Mouse (Mus musculus) cerebellum, adult 2 months (tissue): ENCODE measurements around the gene Tmem167b. TPM values are rescaled to one million over a fixed set of nuclear protein-coding genes. Genes with fewer than 3 reads are reported as not detected.
"Not testable (repeated sequence)": the region's sequence is repeated elsewhere in the genome, so short reads cannot be mapped to it uniquely, and the experiment has no call there.

ENCODE experiments used
- DNase-seq, 2 experiments: peaks; one replicate each; pipeline ENCODE4 v3.0.0; 2021
- H3K27ac ChIP-seq: fragments of 200-500 bp; 2 replicates; pipeline ENCODE4 v1.5.1; 2012; ENCODE audit warnings: low read length, control low read depth, inconsistent platforms; ENCODE audit not compliant: insufficient read depth
- H3K27me3 ChIP-seq: fragments of 200-500 bp; 2 replicates; pipeline ENCODE4 v1.6.1; 2012; ENCODE audit warnings: inconsistent platforms, mild to moderate bottlenecking, low read length, moderate library complexity; ENCODE audit not compliant: control insufficient read depth, insufficient read depth
- H3K4me1 ChIP-seq: fragments of 200-500 bp; 2 replicates; pipeline ENCODE4 v1.6.1; 2011; ENCODE audit warnings: low read length; ENCODE audit not compliant: control insufficient read depth, insufficient read depth
- H3K4me3 ChIP-seq: fragments of 200-500 bp; replicated peaks from 2 replicates; pipeline ENCODE3; 2011; ENCODE audit warnings: mild to moderate bottlenecking, low read depth, low read length, control low read depth; ENCODE audit not compliant: insufficient read depth
- CTCF ChIP-seq: fragments of 200-500 bp; IDR thresholded peaks from 2 replicates; pipeline ENCODE4 v1.5.1; 2011; ENCODE audit warnings: low read depth, mild to moderate bottlenecking, control low read depth, low read length, moderate library complexity, borderline replicate concordance; ENCODE audit not compliant: insufficient read depth
- POLR2A ChIP-seq: fragments of 200-500 bp; IDR thresholded peaks from 2 replicates; pipeline ENCODE4 v1.6.1; 2011; ENCODE audit warnings: low read length, control low read depth, borderline replicate concordance; ENCODE audit not compliant: insufficient read depth
- WGBS: fragments of 180-500 bp; shearing (Covaris S2); methylation state at CpG from one replicate; pipeline ENCODE4 v1.1.7; 2018; 5-methylcytosine and 5-hydroxymethylcytosine counted together
- polyA plus RNA-seq: library from polyadenylated mRNA; depleted of rRNA; stranded (reverse); fragments of >200 nt; gene quantifications from 2 replicates; pipeline ENCODE4 v1.2.3, GENCODE M21; 2012

Tmem167b gene
- polyA plus RNA-seq, 1 experiment, result 16.7 TPM

- Histone ChIP-seq H3K4me3 (peak overlapping the region; percentile 82), H3K27ac (no peak overlapping the region), H3K27me3 (no peaks in the 10 kb centered on the region), H3K4me1 (no peaks in the 10 kb centered on the region)
- TF ChIP-seq POLR2A (no peak), CTCF (no peak)
- no peak for DNase-seq
- 31% methylated on average over 18 of the region's 18 CpGs for WGBS
Measured at GRCm38 (mm10) chr3:108572309-108573010, 10.2 kb upstream of the Tmem167b start.

GRCm38 (mm10) chr3:108571443-108572294 is 9.4 kb upstream of the Tmem167b start, which contains the start of gene Taf13:
Gene Taf13 (plus strand): TSS chr3:108571698.
- peak within 1 kb of the TSS; percentile 24; the same call in 1 of the 2 replicates for H3K27ac ChIP-seq
- TF ChIP-seq POLR2A (peak; percentile 100), CTCF (no peak)
- no peaks in the 10 kb centered on the region for H3K27me3 ChIP-seq
- DNase-seq, result peak; percentile 96 to 98
- WGBS, result 1% methylated on average over 42 of the region's 42 CpGs
- H3K4me1 ChIP-seq, result no peaks in the 10 kb centered on the region
- peak within 1 kb of the TSS; percentile 82 for H3K4me3 ChIP-seq

GRCm38 (mm10) chr3:108570813-108571212 is 8.5 kb upstream of the Tmem167b start:
- no peaks in the 10 kb centered on the region for H3K4me1 ChIP-seq
- H3K27me3 ChIP-seq, result no peaks in the 10 kb centered on the region
- H3K27ac ChIP-seq, result no peak overlapping the region
- TF ChIP-seq CTCF (no peak), POLR2A (no peak)
- no peak for DNase-seq
- H3K4me3 ChIP-seq, result no peak overlapping the region
- WGBS, result 86% methylated on average over 14 of the region's 14 CpGs

DNA sequence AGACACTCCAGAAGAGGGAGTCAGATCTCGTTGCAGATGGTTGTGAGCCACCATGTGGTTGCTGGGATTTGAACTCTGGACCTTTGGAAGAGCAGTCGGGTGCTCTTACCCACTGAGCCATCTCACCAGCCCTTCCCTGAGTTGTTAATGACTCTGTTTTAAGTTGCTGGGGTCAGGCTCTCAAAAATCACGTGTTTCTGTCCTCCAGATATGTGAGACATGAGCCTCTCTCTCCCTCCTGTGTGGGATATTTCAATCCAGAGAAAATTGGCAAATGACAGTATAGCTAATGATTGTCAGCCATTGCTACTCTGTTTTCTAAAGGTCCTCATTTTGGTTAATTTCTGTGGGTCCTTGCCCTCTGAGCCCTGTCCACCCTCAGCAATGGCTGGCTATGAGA is 7.4 kb upstream of the Tmem167b start:
- WGBS, result 44% methylated on average over 3 of the region's 3 CpGs
- H3K27ac ChIP-seq, H3K4me3 ChIP-seq: not testable (repeated sequence)

DNA sequence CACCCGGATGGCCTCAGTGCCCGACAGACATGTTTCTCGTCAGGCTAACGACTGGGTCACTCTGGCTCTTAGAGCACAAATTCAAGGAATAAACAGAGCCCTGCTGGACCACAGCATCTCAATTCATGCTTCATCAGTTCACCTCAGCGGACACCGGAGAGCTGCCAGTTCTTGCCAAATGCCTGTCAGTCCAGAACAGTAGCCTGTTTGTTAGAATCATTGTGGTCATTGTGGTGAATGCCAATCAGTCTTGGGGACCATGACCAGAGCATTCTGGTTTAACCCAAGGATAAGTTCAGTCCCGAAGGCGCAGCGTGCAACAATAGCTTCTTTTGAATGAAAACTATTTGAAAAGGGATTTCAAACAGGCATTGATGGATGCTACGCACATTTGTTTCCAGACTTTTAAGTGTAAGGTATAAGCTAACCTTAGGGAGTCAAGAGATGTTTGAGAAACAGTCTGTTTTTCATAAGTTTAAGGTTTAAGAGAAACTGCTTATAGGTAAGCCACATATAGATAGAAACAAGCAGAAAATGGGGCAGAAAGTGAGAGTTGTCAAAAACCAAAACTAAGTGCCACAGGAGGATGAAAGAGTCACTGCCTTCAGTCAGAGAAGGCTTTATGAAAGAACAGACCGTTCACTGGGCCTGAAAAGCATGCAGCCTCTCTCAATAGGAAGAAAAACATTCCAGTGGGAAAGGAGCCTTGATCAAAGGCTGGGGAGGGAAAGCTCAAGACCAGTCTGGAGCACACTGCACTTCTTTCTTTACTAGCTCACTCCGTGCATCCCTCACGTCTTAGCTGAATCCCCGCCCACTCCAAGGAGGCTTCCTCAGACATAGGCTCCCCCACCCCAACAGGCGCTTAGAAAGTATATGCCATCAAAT is 6.0 kb upstream of the Tmem167b start:
- H3K4me3 ChIP-seq, result no peak overlapping the region
- H3K4me1 ChIP-seq, result no peaks in the 10 kb centered on the region
- peak in 1 of 2 experiments; percentile 32 for DNase-seq
- H3K27me3 ChIP-seq, result no peaks in the 10 kb centered on the region
- no peak for TF ChIP-seq POLR2A
- no peak for TF ChIP-seq CTCF
- WGBS, result 21% methylated on average over 15 of the region's 15 CpGs
- H3K27ac ChIP-seq, result no peak overlapping the region; the same call in 1 of the 2 replicates

More for the DNA sequence above, 7.4 kb upstream of the Tmem167b start:
- not testable (repeated sequence) for DNase-seq, H3K27me3 ChIP-seq, H3K4me1 ChIP-seq

GRCm38 (mm10) chr3:108563309-108563708 is 1.0 kb upstream of the Tmem167b start:
- DNase-seq, result peak; percentile 79 to 83
- Histone ChIP-seq H3K27me3 (no peaks in the 10 kb centered on the region), H3K4me1 (0 out of 2 replicates have a peak, but pooled peaks cover 3% of the 10 kb centered on the region), H3K4me3 (peak overlapping the region; percentile 71), H3K27ac (peak overlapping the region; percentile 12; the same call in 1 of the 2 replicates)
- 2% methylated on average over 4 of the region's 4 CpGs for WGBS
- TF ChIP-seq POLR2A, result no peak
- peak; percentile 68; the same call in 1 of the 2 replicates for TF ChIP-seq CTCF

GRCm38 (mm10) chr3:108562777-108563271 is 558 bp upstream of the Tmem167b start:
- TF ChIP-seq CTCF (0 out of 2 replicates have a peak, but pooled peaks have one; percentile 3), POLR2A (no peak)
- peak overlapping the region; percentile 12; the same call in 1 of the 2 replicates for H3K27ac ChIP-seq
- WGBS, result 5% methylated on average over 15 of the region's 15 CpGs
- peak overlapping the region; percentile 71 for H3K4me3 ChIP-seq
- H3K27me3 ChIP-seq, result no peaks in the 10 kb centered on the region
- 0 out of 2 replicates have a peak, but pooled peaks cover 3% of the 10 kb centered on the region for H3K4me1 ChIP-seq
- DNase-seq, result no peak
